Mouse (Mus musculus): ENCODE results near the gene Zdhhc22. TPM values are rescaled to one million over a fixed set of nuclear protein-coding genes. Genes with fewer than 3 reads are reported as not detected.

Zdhhc22 gene
- polyA plus RNA-seq, 2 experiments from 2014 or later: 0.36 TPM; not detected in 1

- no peak for ATAC-seq
Measured at GRCm38 (mm10) chr12:86934748-86935147, 55.5 kb downstream of the Zdhhc22 start.

GRCm38 (mm10) chr12:86932575-86932952 is 57.7 kb downstream of the Zdhhc22 start:
- no peak for ATAC-seq

GRCm38 (mm10) chr12:86931919-86932574 is 58.2 kb downstream of the Zdhhc22 start:
- no peak for ATAC-seq

GRCm38 (mm10) chr12:86930934-86931729 is 59.1 kb downstream of the Zdhhc22 start:
- no peak for ATAC-seq

Other genes starting within 250 kb of the Zdhhc22 start
- gene Irf2bpl, start 105.6 kb downstream of the Zdhhc22 start, polyA plus RNA-seq (2017; shearing (Covaris generic)): 10 to 100 TPM in 1 of 2 experiments, 1 to 10 TPM in 1; 7.6 to 18.8 TPM
- 10 to 100 TPM; 20.0 to 29.3 TPM for gene Cipc, start 43.4 kb downstream of the Zdhhc22 start, polyA plus RNA-seq (2017; shearing (Covaris generic))
- gene Tmem63c, start 30.9 kb upstream of the Zdhhc22 start, polyA plus RNA-seq (2017; shearing (Covaris generic)): 1 to 10 TPM in 1 of 2 experiments, under 1 TPM in 1; 0.54 to 1.1 TPM
- not detected for gene Ngb, start 112.1 kb upstream of the Zdhhc22 start, polyA plus RNA-seq (2017; shearing (Covaris generic))
- 10 to 100 TPM; 13.8 to 21.4 TPM for gene Gstz1, start 156.7 kb upstream of the Zdhhc22 start, polyA plus RNA-seq (2017; shearing (Covaris generic))
- gene Pomt2, start 157.5 kb upstream of the Zdhhc22 start, polyA plus RNA-seq (2017; shearing (Covaris generic)): 1 to 10 TPM in 1 of 2 experiments, under 1 TPM in 1; 0.89 to 1.1 TPM
- gene Samd15, start 209.3 kb upstream of the Zdhhc22 start, polyA plus RNA-seq (2017; shearing (Covaris generic)): 1 to 10 TPM in 1 of 2 experiments, not detected in 1; 5.3 TPM
- gene Tmed8, start 210.0 kb upstream of the Zdhhc22 start, polyA plus RNA-seq (2017; shearing (Covaris generic)): 1 to 10 TPM; 2.2 to 3.4 TPM
- gene Noxred1, start 248.3 kb upstream of the Zdhhc22 start, polyA plus RNA-seq (2017; shearing (Covaris generic)): 1 to 10 TPM in 1 of 2 experiments, under 1 TPM in 1; 0.73 to 1.5 TPM